Mouse (Mus musculus): ENCODE results near the gene Pik3c2a.
"Not testable (repeated sequence)": the region's sequence is repeated elsewhere in the genome, so short reads cannot be mapped to it uniquely, and the experiment has no call there.

The Pik3c2a gene

GRCm38 (mm10) chr7:116387389-116387788 is 55.9 kb downstream of the Pik3c2a start:
- not testable (repeated sequence) for DNase-seq

GRCm38 (mm10) chr7:116379181-116379580 is 64.1 kb downstream of the Pik3c2a start:
- DNase-seq, result not testable (repeated sequence)

- DNase-seq, result no peak
Observed at GRCm38 (mm10) chr7:116374284-116374683, 69.0 kb downstream of the Pik3c2a start.

- peak; percentile 80 for DNase-seq
Observed at GRCm38 (mm10) chr7:116336226-116336625, 107.0 kb downstream of the Pik3c2a start.

GRCm38 (mm10) chr7:116335133-116335532 is 108.1 kb downstream of the Pik3c2a start:
- no peak for DNase-seq

GRCm38 (mm10) chr7:116334669-116335038 is 108.6 kb downstream of the Pik3c2a start:
- DNase-seq, result no peak

- peak; percentile 98 for DNase-seq
Observed at GRCm38 (mm10) chr7:116333713-116334668, 109.3 kb downstream of the Pik3c2a start, which contains the start of gene Rps13. TSS of gene Rps13 (minus strand) at chr7:116334195.

- DNase-seq, result no peak
Observed at GRCm38 (mm10) chr7:116331246-116331645, 112.0 kb downstream of the Pik3c2a start.

- DNase-seq, result no peak
Observed at GRCm38 (mm10) chr7:116329858-116330257, 113.4 kb downstream of the Pik3c2a start.

GRCm38 (mm10) chr7:116328777-116329176 is 114.5 kb downstream of the Pik3c2a start:
- no peak for DNase-seq

GRCm38 (mm10) chr7:116327901-116328300 is 115.3 kb downstream of the Pik3c2a start:
- DNase-seq, result no peak

GRCm38 (mm10) chr7:116323331-116323964 is 119.8 kb downstream of the Pik3c2a start:
- DNase-seq, result peak; percentile 84

- DNase-seq, result peak; percentile 89
Observed at GRCm38 (mm10) chr7:116309456-116309855, 133.8 kb downstream of the Pik3c2a start.

GRCm38 (mm10) chr7:116308632-116308991 is 134.6 kb downstream of the Pik3c2a start:
- DNase-seq, result peak; percentile 84

- peak; percentile 70 for DNase-seq
Observed at GRCm38 (mm10) chr7:116307871-116308631, 135.2 kb downstream of the Pik3c2a start, which contains the start of gene Plekha7. TSS of gene Plekha7 (minus strand) at chr7:116308376.

GRCm38 (mm10) chr7:116307099-116307870 is 136.0 kb downstream of the Pik3c2a start:
- DNase-seq, result peak; percentile 92

GRCm38 (mm10) chr7:116306601-116307000 is 136.6 kb downstream of the Pik3c2a start:
- no peak for DNase-seq

GRCm38 (mm10) chr7:116301661-116302311 is 141.5 kb downstream of the Pik3c2a start:
- DNase-seq, result no peak

- no peak for DNase-seq
Observed at GRCm38 (mm10) chr7:116301144-116301543, 142.1 kb downstream of the Pik3c2a start.

GRCm38 (mm10) chr7:116298851-116299250 is 144.4 kb downstream of the Pik3c2a start:
- DNase-seq, result no peak

- peak; percentile 81 for DNase-seq
Observed at GRCm38 (mm10) chr7:116298389-116298788, 144.9 kb downstream of the Pik3c2a start.

- peak; percentile 58 for DNase-seq
Observed at GRCm38 (mm10) chr7:116294961-116295360, 148.3 kb downstream of the Pik3c2a start.

Measured in kidney, adult 9 months (tissue).